Mouse (Mus musculus): ENCODE data around the gene Fstl1. TPM values are rescaled to one million over a fixed set of nuclear protein-coding genes. Genes with fewer than 3 reads are reported as not detected.

The Fstl1 gene
- total and polyA plus RNA-seq, 3 experiments: 0.34 to 0.87 (median 0.59) TPM

DNA sequence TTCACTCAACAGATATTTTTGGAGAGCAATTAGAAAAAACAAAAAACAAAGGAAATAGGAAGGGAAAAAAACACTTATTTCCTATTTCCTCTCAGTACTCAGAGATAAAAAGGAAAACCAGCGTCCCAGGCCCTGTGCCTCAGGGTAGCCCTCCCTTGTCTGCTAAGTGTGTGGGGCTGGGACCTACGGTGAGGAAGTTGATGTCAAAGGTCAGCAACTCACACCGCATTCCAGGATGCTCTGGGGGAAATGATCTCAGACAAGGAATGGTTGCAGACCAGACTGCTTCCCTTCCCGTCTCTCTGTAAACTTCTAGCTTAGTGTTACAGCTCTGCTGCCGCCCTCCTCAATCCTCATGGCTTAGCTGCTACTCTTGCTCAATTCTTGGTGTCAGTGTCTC lies 74.7 kb downstream of the Fstl1 start:
- no peak for DNase-seq (ENCODE audit: extremely low read depth)
- Histone ChIP-seq H3K27me3 (replicated peaks) (peaks cover 4% of the 10 kb centered on the region), H3K79me2 (replicated peaks; ENCODE audit: control insufficient read depth, extremely low read depth, insufficient read depth, poor library complexity, severe bottlenecking) (no peaks in the 10 kb centered on the region), H3K4me3 (replicated peaks in 1 of 3; ENCODE audit: low read depth in 2 of 3, low read length in 2 of 3, poor library complexity in 1 of 3) (no peak overlapping the region), H3K4me2 (ENCODE audit: insufficient read depth, low read depth, poor library complexity, severe bottlenecking) (no peak overlapping the region), H3K9me3 (replicated peaks; ENCODE audit: low read length) (no peaks in the 10 kb centered on the region), H3K36me3 (replicated peaks in 1 of 2; ENCODE audit: control insufficient read depth in 1 of 2, insufficient read depth in 1 of 2, low read length in 1 of 2) (no peaks in the 10 kb centered on the region), H3K4me1 (ENCODE audit: control insufficient read depth in 1 of 2, insufficient read depth in 2 of 2) (peaks cover 4% of the 10 kb centered on the region in 2 experiments), H3K9ac (ENCODE audit: insufficient read depth, low read depth) (no peak overlapping the region), H3K27ac (ENCODE audit: insufficient read depth, low read depth) (no peak overlapping the region)
- no peak for TF ChIP-seq CHD1 (IDR thresholded peaks at IDR 0.05; ENCODE audit: low read depth, low read length)
- no peak for TF ChIP-seq CTCF (conservative IDR thresholded peaks at IDR 0.05 in 1 of 2, IDR thresholded peaks at IDR 0.05 in 1 of 2; ENCODE audit: low read depth in 2 of 2, low read length in 2 of 2)
- no peak for TF ChIP-seq MEF2A (IDR thresholded peaks at IDR 0.05; ENCODE audit: borderline replicate concordance, low read depth, low read length)
- TF ChIP-seq EP300 (IDR thresholded peaks at IDR 0.05; ENCODE audit: low read length): no peak
- TF ChIP-seq ZKSCAN1 (IDR thresholded peaks at IDR 0.05; ENCODE audit: borderline replicate concordance, low read depth, low read length): no peak
- TF ChIP-seq TBP (conservative IDR thresholded peaks at IDR 0.05; ENCODE audit: low read depth, low read length): no peak
- no peak for TF ChIP-seq ETS1 (conservative IDR thresholded peaks at IDR 0.05; ENCODE audit: low read depth, low read length)
- no peak for TF ChIP-seq RAD21 (IDR thresholded peaks at IDR 0.05; ENCODE audit: low read depth, low read length)
- TF ChIP-seq JUN (IDR thresholded peaks at IDR 0.05; ENCODE audit: insufficient read depth, low read depth, low read length): no peak
- no peak for TF ChIP-seq USF1 (IDR thresholded peaks at IDR 0.05; ENCODE audit: low read depth, low read length)
- no peak for TF ChIP-seq USF2 (conservative IDR thresholded peaks at IDR 0.05; ENCODE audit: low read depth, low read length)
- no peak for TF ChIP-seq MAZ (IDR thresholded peaks at IDR 0.05; ENCODE audit: low read depth, low read length)
- TF ChIP-seq NELFE (IDR thresholded peaks at IDR 0.05; ENCODE audit: low read depth, low read length): no peak
- no peak for TF ChIP-seq MXI1 (IDR thresholded peaks at IDR 0.05; ENCODE audit: low read depth, low read length)
- dilution Hi-C loops (cut with MboI; ENCODE audit: extremely low pct_ligation_motif_present, extremely low pct_unique_long_range_greater_than_20kb, low sequenced_read_pairs) (no loop called here), in situ Hi-C loops (cut with MboI; ENCODE audit: low pct_ligation_motif_present, low pct_unique_long_range_greater_than_20kb, low sequenced_read_pairs) (no loop called here)

- Histone ChIP-seq H3K36me3 (replicated peaks in 1 of 2; ENCODE audit: control insufficient read depth in 1 of 2, insufficient read depth in 1 of 2, low read length in 1 of 2) (no peaks in the 10 kb centered on the region), H3K79me2 (replicated peaks; ENCODE audit: control insufficient read depth, extremely low read depth, insufficient read depth, poor library complexity, severe bottlenecking) (no peaks in the 10 kb centered on the region), H3K27ac (ENCODE audit: insufficient read depth, low read depth) (no peak overlapping the region), H3K4me1 (ENCODE audit: control insufficient read depth in 1 of 2, insufficient read depth in 2 of 2) (peaks cover 4 to 7% of the 10 kb centered on the region in 2 experiments), H3K4me3 (replicated peaks in 1 of 3; ENCODE audit: low read depth in 2 of 3, low read length in 2 of 3, poor library complexity in 1 of 3) (no peak overlapping the region), H3K9me3 (replicated peaks; ENCODE audit: low read length) (no peaks in the 10 kb centered on the region), H3K9ac (ENCODE audit: insufficient read depth, low read depth) (no peak overlapping the region), H3K27me3 (replicated peaks) (no peaks in the 10 kb centered on the region), H3K4me2 (ENCODE audit: insufficient read depth, low read depth, poor library complexity, severe bottlenecking) (no peak overlapping the region)
- TF ChIP-seq RAD21 (IDR thresholded peaks at IDR 0.05; ENCODE audit: low read depth, low read length): no peak
- TF ChIP-seq MYC (IDR thresholded peaks at IDR 0.05; ENCODE audit: low read depth, low read length): no peak
- TF ChIP-seq NRF1 (IDR thresholded peaks at IDR 0.05; ENCODE audit: low read depth, low read length): no peak
- TF ChIP-seq PAX5 (IDR thresholded peaks at IDR 0.05; ENCODE audit: low read length): no peak
- TF ChIP-seq UBTF (IDR thresholded peaks at IDR 0.05; ENCODE audit: low read depth, low read length): no peak
- TF ChIP-seq SMC3 (IDR thresholded peaks at IDR 0.05; ENCODE audit: low read depth, low read length): no peak
- no peak for TF ChIP-seq MXI1 (IDR thresholded peaks at IDR 0.05; ENCODE audit: low read depth, low read length)
- TF ChIP-seq POLR2A (IDR thresholded peaks at IDR 0.05; ENCODE audit: low read depth, low read length): no peak
- TF ChIP-seq TBP (conservative IDR thresholded peaks at IDR 0.05; ENCODE audit: low read depth, low read length): no peak
- TF ChIP-seq JUND (conservative IDR thresholded peaks at IDR 0.05; ENCODE audit: low read depth, low read length): no peak
- no peak for TF ChIP-seq CHD1 (IDR thresholded peaks at IDR 0.05; ENCODE audit: low read depth, low read length)
- no peak for TF ChIP-seq USF1 (IDR thresholded peaks at IDR 0.05; ENCODE audit: low read depth, low read length)
- no peak for TF ChIP-seq MAZ (IDR thresholded peaks at IDR 0.05; ENCODE audit: low read depth, low read length)
- no peak for TF ChIP-seq E2F4 (IDR thresholded peaks at IDR 0.05; ENCODE audit: insufficient replicate concordance, low read depth, low read length)
- no peak for TF ChIP-seq USF2 (conservative IDR thresholded peaks at IDR 0.05; ENCODE audit: low read depth, low read length)
- DNase-seq (ENCODE audit: extremely low read depth): no peak
- dilution Hi-C loops (cut with MboI; ENCODE audit: extremely low pct_ligation_motif_present, extremely low pct_unique_long_range_greater_than_20kb, low sequenced_read_pairs) (no loop called here), in situ Hi-C loops (cut with MboI; ENCODE audit: low pct_ligation_motif_present, low pct_unique_long_range_greater_than_20kb, low sequenced_read_pairs) (no loop called here)
These were observed 76.6 kb downstream of the Fstl1 start for GRCm38 (mm10) chr16:37853279-37853678.
